Mouse (Mus musculus): ENCODE results near the gene Stx8. TPM values are rescaled to one million over a fixed set of nuclear protein-coding genes. Genes with fewer than 3 reads are reported as not detected.

The Stx8 gene
- polyA plus RNA-seq, 1 experiment, result 35.8 TPM

GRCm38 (mm10) chr11:68074686-68075085 lies 108.7 kb downstream of the Stx8 start:
- Histone ChIP-seq H3K9me3 (replicated peaks; ENCODE audit: control insufficient read depth, insufficient read depth, low read length, poor library complexity, severe bottlenecking) (no peaks in the 10 kb centered on the region), H3K9ac (ENCODE audit: low read depth, poor library complexity, severe bottlenecking) (no peak overlapping the region), H3K27me3 (ENCODE audit: control insufficient read depth, insufficient read depth, low read length, poor library complexity, severe bottlenecking) (no peaks in the 10 kb centered on the region), H3K4me1 (ENCODE audit: control insufficient read depth, insufficient read depth, low read length) (no peaks in the 10 kb centered on the region), H3K4me3 (ENCODE audit: low read depth, low read length) (no peak overlapping the region), H3K27ac (ENCODE audit: insufficient read depth, low read length) (no peak overlapping the region), H3K36me3 (ENCODE audit: control insufficient read depth, insufficient read depth, low read length, poor library complexity, severe bottlenecking) (no peaks in the 10 kb centered on the region)
- TF ChIP-seq POLR2A (IDR thresholded peaks at IDR 0.05; ENCODE audit: insufficient read depth, low read length) (no peak), CTCF (IDR thresholded peaks at IDR 0.05; ENCODE audit: low read depth, low read length) (no peak), EP300 (IDR thresholded peaks at IDR 0.05; ENCODE audit: insufficient read depth, low read depth, low read length) (no peak)

GRCm38 (mm10) chr11:68075331-68075730 lies 109.3 kb downstream of the Stx8 start:
- Histone ChIP-seq H3K27ac (ENCODE audit: insufficient read depth, low read length) (no peak overlapping the region), H3K27me3 (ENCODE audit: control insufficient read depth, insufficient read depth, low read length, poor library complexity, severe bottlenecking) (no peaks in the 10 kb centered on the region), H3K4me1 (ENCODE audit: control insufficient read depth, insufficient read depth, low read length) (no peaks in the 10 kb centered on the region), H3K36me3 (ENCODE audit: control insufficient read depth, insufficient read depth, low read length, poor library complexity, severe bottlenecking) (no peaks in the 10 kb centered on the region), H3K9me3 (replicated peaks; ENCODE audit: control insufficient read depth, insufficient read depth, low read length, poor library complexity, severe bottlenecking) (no peaks in the 10 kb centered on the region), H3K4me3 (ENCODE audit: low read depth, low read length) (no peak overlapping the region), H3K9ac (ENCODE audit: low read depth, poor library complexity, severe bottlenecking) (no peak overlapping the region)
- TF ChIP-seq POLR2A (IDR thresholded peaks at IDR 0.05; ENCODE audit: insufficient read depth, low read length) (no peak), EP300 (IDR thresholded peaks at IDR 0.05; ENCODE audit: insufficient read depth, low read depth, low read length) (no peak), CTCF (IDR thresholded peaks at IDR 0.05; ENCODE audit: low read depth, low read length) (no peak)

DNA sequence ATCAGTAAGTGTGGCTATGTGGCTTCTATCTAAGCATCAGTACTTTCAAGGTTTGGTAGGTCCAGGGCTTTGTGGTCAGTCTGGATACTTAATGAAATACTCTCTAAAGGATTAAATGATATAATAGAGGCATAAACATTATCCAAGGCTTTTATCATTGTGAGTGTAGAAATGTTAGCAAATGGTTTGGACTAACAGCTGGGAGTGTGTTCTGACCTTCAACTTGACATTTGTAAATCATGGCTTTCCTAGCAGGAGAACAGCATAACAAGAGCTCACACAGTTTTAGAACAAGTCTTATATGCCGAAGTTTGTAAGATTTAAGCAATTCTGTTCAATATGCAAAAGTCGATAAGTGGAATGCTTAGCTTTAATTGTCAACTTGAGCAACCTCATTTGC lies 113.8 kb downstream of the Stx8 start:
- Histone ChIP-seq H3K9ac (ENCODE audit: low read depth, poor library complexity, severe bottlenecking) (no peak overlapping the region), H3K36me3 (ENCODE audit: control insufficient read depth, insufficient read depth, low read length, poor library complexity, severe bottlenecking) (no peaks in the 10 kb centered on the region), H3K9me3 (replicated peaks; ENCODE audit: control insufficient read depth, insufficient read depth, low read length, poor library complexity, severe bottlenecking) (no peaks in the 10 kb centered on the region), H3K27me3 (ENCODE audit: control insufficient read depth, insufficient read depth, low read length, poor library complexity, severe bottlenecking) (no peaks in the 10 kb centered on the region), H3K4me3 (ENCODE audit: low read depth, low read length) (no peak overlapping the region), H3K4me1 (ENCODE audit: control insufficient read depth, insufficient read depth, low read length) (no peaks in the 10 kb centered on the region), H3K27ac (ENCODE audit: insufficient read depth, low read length) (no peak overlapping the region)
- TF ChIP-seq CTCF (IDR thresholded peaks at IDR 0.05; ENCODE audit: low read depth, low read length) (no peak), POLR2A (IDR thresholded peaks at IDR 0.05; ENCODE audit: insufficient read depth, low read length) (no peak), EP300 (IDR thresholded peaks at IDR 0.05; ENCODE audit: insufficient read depth, low read depth, low read length) (no peak)

GRCm38 (mm10) chr11:68080999-68081398 lies 115.0 kb downstream of the Stx8 start:
- TF ChIP-seq CTCF (IDR thresholded peaks at IDR 0.05; ENCODE audit: low read depth, low read length), result peak; percentile 2
- no peak for TF ChIP-seq POLR2A (IDR thresholded peaks at IDR 0.05; ENCODE audit: insufficient read depth, low read length)
- TF ChIP-seq EP300 (IDR thresholded peaks at IDR 0.05; ENCODE audit: insufficient read depth, low read depth, low read length), result no peak
- H3K27me3 ChIP-seq (ENCODE audit: control insufficient read depth, insufficient read depth, low read length, poor library complexity, severe bottlenecking), result no peaks in the 10 kb centered on the region
- H3K9ac ChIP-seq (ENCODE audit: low read depth, poor library complexity, severe bottlenecking), result no peak overlapping the region
- no peaks in the 10 kb centered on the region for H3K4me1 ChIP-seq (ENCODE audit: control insufficient read depth, insufficient read depth, low read length)
- no peak overlapping the region for H3K4me3 ChIP-seq (ENCODE audit: low read depth, low read length)
- no peaks in the 10 kb centered on the region for H3K9me3 ChIP-seq (replicated peaks; ENCODE audit: control insufficient read depth, insufficient read depth, low read length, poor library complexity, severe bottlenecking)
- H3K27ac ChIP-seq (ENCODE audit: insufficient read depth, low read length), result no peak overlapping the region
- H3K36me3 ChIP-seq (ENCODE audit: control insufficient read depth, insufficient read depth, low read length, poor library complexity, severe bottlenecking), result no peaks in the 10 kb centered on the region

- no peaks in the 10 kb centered on the region for H3K27me3 ChIP-seq (ENCODE audit: control insufficient read depth, insufficient read depth, low read length, poor library complexity, severe bottlenecking)
- no peak for TF ChIP-seq POLR2A (IDR thresholded peaks at IDR 0.05; ENCODE audit: insufficient read depth, low read length)
- TF ChIP-seq EP300 (IDR thresholded peaks at IDR 0.05; ENCODE audit: insufficient read depth, low read depth, low read length), result no peak
- no peak for TF ChIP-seq CTCF (IDR thresholded peaks at IDR 0.05; ENCODE audit: low read depth, low read length)
- H3K4me3 ChIP-seq (ENCODE audit: low read depth, low read length), result no peak overlapping the region
- H3K4me1 ChIP-seq (ENCODE audit: control insufficient read depth, insufficient read depth, low read length), result no peaks in the 10 kb centered on the region
- H3K9me3 ChIP-seq (replicated peaks; ENCODE audit: control insufficient read depth, insufficient read depth, low read length, poor library complexity, severe bottlenecking), result no peaks in the 10 kb centered on the region
- no peak overlapping the region for H3K9ac ChIP-seq (ENCODE audit: low read depth, poor library complexity, severe bottlenecking)
- no peaks in the 10 kb centered on the region for H3K36me3 ChIP-seq (ENCODE audit: control insufficient read depth, insufficient read depth, low read length, poor library complexity, severe bottlenecking)
- H3K27ac ChIP-seq (ENCODE audit: insufficient read depth, low read length), result no peak overlapping the region
These were observed 116.8 kb downstream of the Stx8 start for GRCm38 (mm10) chr11:68082756-68083155.

GRCm38 (mm10) chr11:68083562-68083961 lies 117.6 kb downstream of the Stx8 start:
- H3K9ac ChIP-seq (ENCODE audit: low read depth, poor library complexity, severe bottlenecking), result no peak overlapping the region
- no peak overlapping the region for H3K4me3 ChIP-seq (ENCODE audit: low read depth, low read length)
- TF ChIP-seq CTCF (IDR thresholded peaks at IDR 0.05; ENCODE audit: low read depth, low read length), result no peak
- H3K4me1 ChIP-seq (ENCODE audit: control insufficient read depth, insufficient read depth, low read length), result no peaks in the 10 kb centered on the region
- no peaks in the 10 kb centered on the region for H3K9me3 ChIP-seq (replicated peaks; ENCODE audit: control insufficient read depth, insufficient read depth, low read length, poor library complexity, severe bottlenecking)
- no peaks in the 10 kb centered on the region for H3K27me3 ChIP-seq (ENCODE audit: control insufficient read depth, insufficient read depth, low read length, poor library complexity, severe bottlenecking)
- no peaks in the 10 kb centered on the region for H3K36me3 ChIP-seq (ENCODE audit: control insufficient read depth, insufficient read depth, low read length, poor library complexity, severe bottlenecking)
- no peak overlapping the region for H3K27ac ChIP-seq (ENCODE audit: insufficient read depth, low read length)

Data from ES-Bruce4 (cell line).